Mouse (Mus musculus) liver, embryonic 14.5 days (tissue): ENCODE results near the gene Slc39a5.

Experiments
- CTCF ChIP-seq: IDR thresholded peaks from 2 replicates; pipeline ENCODE4 v1.5.1; 2016; ENCODE audit warnings: antibody characterized with exemption, low read depth, control low read depth
- EP300 ChIP-seq: IDR thresholded peaks from 2 replicates; pipeline ENCODE4 v1.6.1; 2016; ENCODE audit warnings: antibody characterized with exemption, low read depth

- no peak for TF ChIP-seq EP300
- no peak for TF ChIP-seq CTCF
These were observed 35.3 kb upstream of the Slc39a5 start for GRCm38 (mm10) chr10:128436376-128436775.
